Mouse (Mus musculus): ENCODE measurements around the gene Pmf1.
"Not testable (repeated sequence)": the region's sequence is repeated elsewhere in the genome, so short reads cannot be mapped to it uniquely, and the experiment has no call there.

Pmf1 gene

DNA sequence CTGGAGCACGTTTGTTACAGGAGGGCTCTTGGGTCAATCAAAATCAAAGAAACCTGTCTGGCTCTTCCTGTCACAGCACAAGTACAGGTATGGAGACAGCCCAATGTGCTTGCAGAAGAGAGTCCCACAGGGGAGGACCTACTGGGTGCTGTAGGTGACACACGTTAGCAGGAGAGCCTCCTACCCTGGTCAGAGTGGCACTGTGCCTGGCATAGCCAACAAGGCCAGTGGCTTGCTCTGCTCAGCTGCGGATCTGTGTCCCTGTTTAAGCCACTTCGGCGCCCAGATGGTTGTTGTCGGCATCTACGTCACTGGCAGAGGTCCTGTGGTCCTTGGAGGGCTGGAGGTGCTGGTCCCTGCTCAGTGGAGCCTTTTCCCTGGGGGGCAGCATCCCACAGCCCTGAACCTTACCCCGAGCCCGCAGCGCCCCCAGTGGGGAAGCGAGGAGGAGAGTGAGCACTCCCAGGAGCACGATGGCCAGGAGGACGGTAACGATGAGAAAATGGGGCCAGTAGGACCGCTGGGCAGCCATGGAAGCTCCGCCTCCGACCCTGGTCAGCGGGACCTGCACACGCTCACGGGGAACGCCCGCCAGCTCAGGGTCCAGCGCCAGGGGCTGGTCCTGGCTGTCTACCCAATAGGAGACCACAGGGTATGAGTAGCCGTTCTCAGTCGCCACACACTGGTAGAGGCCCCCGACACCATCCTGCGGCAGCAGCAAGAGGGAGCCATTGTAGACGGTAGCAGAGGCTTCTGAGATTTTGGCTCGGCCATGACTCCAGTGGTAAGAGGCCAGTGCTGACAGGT, 26.5 kb upstream of the Pmf1 start:
- DNase-seq, result peak; percentile 72

DNA sequence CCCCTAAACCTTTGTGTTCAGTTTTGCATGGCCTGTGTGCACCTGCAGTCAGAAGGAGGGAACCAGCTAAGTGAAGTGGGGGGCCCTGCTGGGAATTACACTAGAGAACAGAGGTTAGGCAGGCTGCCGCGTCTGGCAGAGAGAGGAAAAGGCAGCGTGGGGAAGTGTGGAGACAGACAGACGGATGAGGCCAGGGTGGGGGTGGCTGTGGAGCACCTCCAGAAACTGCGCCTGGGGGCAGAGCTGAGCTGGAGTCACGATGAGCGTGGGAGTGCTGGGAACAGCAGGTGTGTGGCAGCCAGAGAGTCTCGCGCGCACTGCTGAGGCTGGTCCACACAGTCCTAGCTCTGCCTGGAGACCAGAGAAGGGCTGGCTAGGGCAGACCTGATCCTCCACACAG, 25.4 kb upstream of the Pmf1 start:
- DNase-seq, result peak; percentile 33

DNA sequence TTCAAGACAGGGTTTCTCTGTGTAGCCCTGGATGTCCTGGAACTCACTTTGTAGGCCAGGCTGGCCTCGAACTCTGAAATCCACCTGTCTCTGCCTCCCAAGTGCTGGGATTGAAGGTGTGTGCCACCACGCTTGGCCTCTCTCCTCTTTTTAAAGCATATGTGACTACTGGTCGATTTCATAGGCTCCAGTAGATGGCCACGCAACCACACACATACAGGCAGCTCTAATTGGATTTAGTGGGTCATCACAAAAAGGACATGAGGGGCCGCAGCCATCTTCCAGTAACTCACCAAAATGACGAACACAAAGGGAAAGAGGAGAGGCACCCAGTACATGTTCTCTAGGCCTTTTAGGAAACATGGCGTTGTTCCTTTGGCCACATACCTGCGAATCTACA, 18.5 kb upstream of the Pmf1 start:
- DNase-seq, result not testable (repeated sequence)

DNA sequence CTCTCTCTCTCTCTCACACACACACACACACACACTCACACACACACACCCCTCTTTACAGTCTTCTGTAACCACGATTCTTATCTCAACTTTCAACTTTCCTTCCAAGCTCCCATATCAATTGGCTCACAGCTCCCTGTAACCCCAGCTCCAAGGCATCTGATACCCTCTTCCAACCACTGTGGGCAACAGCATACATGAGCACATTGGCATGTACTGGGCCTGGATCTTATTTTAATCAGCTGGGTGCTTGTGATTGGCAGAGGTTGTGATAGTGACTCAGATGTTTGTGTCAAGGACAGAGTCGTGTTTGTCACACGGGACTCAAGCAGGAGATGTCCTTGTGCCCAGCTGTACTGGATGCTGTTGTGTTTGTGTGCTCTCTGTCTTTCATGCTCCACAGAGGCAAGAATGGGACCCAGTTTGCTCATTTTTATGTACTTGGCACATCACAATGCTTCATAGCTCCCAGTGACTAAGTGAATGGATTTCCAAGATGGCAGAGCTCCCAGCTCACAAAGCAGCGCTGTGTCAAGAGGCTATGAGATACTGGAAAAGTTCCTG, 17.3 kb upstream of the Pmf1 start:
- DNase-seq, result no peak

DNA sequence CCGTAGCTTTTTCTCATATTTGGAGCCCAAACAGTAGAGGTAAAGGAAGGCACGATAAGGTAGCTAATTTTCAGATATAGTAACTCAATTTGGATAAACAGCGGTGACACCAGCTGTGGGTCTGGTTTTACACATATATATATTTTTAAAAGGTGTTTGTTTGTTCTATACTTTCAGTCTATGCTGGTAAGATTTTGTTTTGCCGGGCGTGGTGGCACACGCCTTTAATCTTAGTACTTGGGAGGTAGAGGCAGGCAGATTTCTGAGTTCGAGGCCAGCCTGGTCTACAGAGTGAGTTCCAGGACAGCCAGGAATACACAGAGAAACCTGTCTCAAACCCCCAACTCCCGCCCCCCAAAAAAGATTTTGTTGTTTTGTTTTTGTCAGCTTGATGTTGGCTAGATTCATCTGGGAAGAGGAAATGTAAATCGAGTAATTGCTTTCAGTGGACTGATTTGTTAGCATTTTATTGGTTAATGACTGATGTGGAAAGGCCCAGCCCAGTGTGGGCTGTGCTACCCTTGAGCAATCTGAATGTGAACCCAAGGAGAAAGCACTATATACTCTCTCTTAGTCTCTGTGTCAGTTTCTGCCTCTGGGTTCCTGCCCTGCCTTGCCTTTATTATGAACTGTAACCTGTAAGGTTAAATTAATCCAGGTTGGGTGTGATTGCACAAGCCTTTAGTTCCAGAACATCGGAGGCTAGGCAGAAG, 15.7 kb upstream of the Pmf1 start:
- no peak for DNase-seq

DNA sequence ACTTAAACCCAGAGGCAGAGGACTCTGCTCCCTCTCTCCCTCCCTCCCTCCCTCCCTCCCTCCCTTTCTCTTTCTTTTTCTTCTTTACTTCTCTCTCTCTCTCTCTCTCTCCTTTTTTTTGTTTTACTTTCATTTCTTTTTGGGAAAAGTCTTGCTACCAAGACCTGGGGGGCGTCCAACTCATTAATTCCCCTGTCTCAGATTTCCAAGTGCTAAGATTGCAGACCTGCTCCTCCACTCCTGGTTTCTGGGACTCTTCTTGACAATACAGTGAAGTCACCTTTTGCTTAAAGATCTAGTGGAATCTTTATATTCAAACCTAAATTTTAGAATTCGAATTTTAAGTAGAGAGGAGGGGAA, 15.2 kb upstream of the Pmf1 start:
- DNase-seq, result no peak

DNA sequence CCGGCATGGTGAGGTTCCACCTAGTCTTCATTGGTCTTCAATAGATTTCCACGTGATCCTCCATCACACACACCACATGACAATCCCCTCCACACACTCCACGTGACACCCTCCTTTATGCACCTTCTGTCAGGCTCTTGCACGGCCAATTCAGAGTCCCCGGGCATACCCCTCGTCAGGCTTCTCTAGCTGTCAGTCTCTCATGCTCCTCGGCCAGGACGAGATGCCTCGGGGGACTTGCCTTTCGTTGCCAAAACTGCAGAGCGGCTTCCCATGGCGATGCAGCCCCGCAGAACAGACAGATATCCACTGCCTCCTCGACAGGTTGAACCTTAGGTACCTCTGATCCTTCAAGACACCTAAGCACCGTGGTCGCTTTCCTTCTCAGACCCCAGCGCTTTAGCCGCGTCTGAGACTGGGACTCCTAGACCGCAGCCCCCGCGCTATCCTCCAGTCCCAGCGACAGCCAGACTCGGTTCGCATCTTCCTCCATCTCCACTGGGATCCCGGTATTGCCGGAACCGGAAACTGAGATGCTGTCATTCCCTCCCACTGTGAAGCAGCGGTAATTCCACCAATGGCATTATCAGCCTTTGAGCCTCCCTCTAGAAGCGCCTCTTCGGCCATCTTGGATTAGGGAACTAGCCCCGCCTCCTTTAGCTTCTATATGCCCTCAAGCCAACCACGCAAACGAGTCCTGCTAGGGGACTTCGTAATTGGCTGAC, 14.6 kb upstream of the Pmf1 start, which contains the start of gene Slc25a44:
TSS of gene Slc25a44 (minus strand) at position 535 of the 725 bp plus-strand sequence.
- DNase-seq, result peak; percentile 89

DNA sequence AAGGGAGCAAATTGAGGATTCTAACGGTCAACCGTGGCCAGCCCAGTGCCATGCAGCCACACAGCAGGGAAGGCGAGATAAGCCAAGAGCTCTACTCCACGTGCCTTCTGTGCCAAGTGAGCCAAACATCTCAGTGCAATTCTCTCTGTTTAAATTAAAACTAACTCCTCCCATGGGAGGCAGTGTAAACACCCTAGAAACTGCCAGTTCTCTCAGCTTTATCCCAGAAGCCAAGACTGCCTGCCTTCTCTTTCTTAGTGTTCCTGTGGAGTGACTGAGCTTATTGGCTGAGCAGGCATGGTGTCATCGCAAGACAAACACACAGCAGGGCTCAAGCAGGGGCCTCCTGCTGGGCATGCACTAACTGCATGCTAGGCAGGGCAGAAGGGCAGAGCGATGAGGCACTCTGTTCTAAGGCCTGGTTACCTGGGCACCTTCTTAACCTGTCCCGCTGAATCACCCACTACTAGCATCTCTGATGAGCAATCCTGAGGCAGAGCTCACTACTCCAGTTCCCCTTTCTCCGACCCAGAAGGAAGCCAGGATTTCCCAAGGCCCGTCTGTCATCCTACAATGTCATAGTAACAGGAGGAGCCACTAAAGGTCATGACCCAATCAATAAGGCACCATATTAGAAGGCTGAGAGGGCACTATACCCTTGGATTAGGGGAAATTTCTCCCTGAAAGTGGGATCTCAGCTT, 12.0 kb upstream of the Pmf1 start:
- no peak for DNase-seq

DNA sequence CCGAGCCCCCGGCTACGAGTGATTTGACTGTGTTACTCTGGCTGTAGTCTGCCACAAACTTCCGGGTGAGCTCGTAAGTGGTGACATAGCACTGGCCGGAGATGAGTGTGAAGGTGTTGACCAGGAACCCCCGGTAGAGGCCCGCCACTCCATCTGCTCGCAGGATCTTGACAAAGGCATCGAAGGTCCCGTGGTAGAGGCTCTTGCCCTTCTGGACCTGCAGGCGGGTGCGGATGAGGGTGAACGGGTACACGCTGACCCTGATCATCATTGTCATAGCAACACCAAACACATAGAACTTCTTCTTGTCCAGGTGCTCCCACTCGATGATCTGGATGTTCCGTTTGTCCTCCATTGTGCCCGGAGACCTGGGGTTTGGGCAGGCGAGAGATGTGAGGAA, 10.6 kb upstream of the Pmf1 start:
- DNase-seq, result no peak

DNA sequence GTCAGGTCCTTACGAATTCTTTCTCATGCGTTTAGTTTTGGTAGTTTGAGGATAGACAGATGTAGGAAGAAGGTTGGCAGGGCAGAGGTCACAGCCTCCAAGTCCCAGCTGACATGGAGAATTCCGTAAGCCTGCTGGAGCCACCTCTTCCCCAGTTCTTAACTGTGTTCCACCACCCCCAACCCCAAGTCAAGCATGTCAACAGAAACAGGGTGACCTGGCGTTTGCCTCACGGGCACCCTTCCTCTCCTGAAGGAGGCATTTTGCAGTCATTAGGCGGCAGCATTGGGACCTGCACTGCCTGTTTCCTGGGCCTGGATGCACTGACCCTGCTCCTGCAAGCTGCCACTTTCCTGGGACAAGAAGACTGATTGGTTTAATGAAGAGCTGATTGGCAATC, 7.9 kb upstream of the Pmf1 start:
- no peak for DNase-seq

DNA sequence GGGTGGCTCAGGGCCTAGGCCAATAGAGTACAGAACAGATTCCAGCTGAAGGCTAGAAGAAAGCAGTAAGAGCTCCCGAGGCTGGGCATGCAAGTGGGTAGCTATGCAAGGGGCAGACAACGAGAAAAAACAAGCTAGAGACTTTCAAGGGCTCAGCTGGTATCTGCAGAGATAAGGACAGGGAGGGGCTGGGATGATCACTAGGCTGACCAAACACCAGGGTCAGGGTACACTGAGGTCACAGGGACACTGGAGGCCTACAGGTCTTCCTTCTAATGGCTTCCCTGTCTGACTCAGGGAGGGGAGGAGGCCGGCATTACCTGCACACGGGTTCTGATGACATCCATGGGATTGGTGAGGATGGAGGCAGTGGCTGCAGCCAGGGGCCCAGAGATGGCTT, 5.5 kb upstream of the Pmf1 start:
- no peak for DNase-seq

DNA sequence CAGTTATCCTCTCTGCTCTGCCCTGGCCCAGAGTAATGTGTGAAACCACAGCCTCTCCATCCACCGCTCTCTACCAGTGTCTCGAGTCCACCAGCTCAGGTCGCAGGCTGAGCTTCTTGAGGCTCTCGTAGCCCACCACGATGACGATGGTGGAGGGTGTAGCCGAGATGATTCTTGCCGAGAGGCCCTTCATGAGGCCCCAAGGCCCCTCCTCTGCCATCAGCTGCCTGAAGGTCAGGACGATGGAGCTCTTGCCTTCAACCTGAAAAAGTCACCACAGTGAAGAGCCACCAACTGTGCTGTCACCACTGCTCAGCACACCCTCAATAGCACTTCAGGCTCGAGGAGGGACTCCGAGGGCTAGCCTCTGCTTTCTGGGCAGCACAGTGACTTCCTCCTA, 2.5 kb upstream of the Pmf1 start:
- DNase-seq, result no peak

DNA sequence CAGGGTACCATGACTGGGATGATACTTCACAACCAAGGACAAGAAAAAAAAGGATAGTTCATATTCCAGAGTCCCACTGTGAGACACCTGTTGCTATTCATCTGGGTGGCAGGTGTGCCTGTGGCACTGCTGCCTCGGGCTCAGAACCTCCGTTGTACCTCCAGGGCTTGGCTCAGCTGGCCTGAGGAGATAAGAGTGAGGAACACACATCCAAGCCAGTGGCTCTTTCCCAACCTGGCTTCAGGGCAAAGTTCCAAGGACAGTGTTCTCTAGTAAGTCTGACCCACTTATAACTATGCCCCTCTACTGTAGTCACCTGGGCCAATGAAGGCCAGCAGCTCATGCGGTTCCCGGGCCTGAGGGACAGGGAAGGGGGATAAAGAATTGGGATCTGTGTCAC, 1.6 kb upstream of the Pmf1 start:
- DNase-seq, result no peak

DNA sequence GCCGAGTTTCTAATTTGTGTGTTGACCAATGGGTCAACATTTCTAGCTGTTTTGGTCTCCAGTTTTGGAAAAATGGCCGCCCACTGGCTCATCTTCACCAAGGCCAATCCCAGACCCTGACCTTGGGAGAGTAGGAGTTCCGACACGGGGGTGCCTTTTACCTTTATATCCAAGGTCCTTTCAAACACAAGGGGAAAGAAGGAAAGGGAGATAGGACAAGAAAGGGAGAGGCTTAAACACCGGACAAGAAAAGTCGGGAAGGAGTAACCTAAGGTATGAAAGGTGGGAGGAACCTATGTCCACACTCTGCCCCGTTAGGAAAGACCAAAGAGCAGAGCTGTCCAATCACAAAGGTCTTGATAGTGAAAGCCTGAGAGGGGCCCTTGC, 507 bp upstream of the Pmf1 start:
- no peak for DNase-seq

DNA sequence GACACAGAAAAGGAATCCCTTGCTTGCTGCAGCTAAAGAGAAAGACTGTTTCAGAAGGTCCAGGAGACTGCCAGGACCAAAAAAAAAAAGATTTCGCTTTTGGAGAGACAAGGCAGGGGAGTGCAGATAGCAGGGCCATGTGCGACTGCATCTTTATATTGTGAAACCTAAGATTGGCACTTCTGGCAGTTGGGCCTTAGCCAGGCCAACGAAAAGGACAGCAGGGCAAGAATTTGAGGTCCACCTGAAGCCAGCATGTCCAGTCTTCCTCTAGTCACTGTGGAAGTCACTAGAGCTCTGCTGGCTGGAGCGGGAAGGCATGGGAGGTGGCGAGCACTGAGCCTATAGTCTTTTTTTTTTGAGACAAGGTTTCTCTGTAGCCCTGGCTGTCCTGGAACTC, 1.2 kb downstream of the Pmf1 start:
- DNase-seq, result no peak

DNA sequence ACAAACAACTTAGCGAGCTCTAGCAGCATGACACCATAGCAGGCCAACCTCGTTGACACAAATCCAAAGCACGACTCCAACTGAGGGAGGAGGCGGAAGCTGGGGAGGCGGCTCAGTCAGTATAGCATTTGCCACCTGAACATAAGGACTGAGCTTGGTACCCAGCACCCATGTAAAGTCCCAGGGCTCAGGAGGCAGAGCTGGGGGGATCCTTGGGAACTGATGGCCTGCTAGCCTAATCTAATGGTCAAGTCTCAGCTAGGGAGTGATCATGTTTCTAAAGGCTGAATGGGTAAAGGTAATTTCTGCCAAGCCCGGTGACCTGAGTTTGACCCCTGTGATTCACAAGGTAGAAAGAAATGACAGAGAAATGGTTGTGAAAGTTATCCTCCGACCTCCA, 2.6 kb downstream of the Pmf1 start:
- DNase-seq, result no peak

DNA sequence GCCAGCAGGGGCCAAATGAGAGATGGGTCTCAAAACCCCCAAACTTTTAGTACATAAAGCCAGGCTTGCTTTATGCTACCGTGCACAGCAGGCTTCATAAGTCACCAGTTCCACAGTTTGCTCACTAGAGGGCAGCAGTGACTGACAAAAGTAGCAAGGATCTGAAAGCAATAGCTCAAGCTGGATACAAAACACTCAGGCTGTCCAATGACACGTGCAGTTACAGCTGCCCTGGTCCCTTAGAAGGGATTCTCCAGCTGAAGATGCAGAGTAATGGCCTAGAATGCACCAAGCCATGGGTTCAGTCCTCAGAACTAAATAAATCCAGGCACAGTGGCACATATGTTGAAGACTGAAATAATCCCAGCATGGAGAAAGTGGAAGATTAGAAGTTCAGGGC, 3.0 kb downstream of the Pmf1 start:
- DNase-seq, result peak; percentile 65

DNA sequence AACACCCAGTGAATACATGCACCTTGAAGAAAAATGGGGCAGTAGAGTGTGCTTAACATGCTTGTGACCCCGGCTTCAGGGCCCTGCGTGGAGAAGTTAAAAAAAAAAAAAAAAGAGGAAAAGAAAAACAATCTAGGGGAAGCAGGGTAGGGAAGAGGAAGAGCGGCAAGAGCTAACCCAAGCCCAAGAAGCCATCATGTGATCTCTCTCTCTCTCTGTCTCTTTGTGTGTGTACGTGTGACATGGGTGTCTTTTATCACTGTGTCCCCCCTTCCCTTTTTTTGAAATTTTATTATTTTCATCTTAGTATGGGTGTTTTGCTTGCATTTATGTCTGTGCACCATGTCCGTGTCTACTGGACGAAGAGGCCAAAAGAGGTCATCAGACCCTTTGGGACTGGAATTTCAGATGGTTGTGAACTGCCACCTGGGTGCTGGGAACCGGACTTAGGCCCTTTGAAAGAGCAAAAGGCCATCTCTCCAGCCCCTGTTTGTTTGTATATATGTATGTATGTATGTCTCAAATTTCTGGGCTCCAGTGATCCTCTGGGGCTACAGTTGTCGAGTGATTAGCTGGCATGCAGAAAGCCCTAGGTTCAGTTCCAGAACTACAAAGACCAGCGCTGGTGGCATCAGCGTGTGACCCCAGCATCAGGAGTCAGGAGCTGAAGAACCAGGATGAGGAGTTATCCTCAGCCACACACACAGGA, 6.5 kb downstream of the Pmf1 start:
- DNase-seq, result no peak

DNA sequence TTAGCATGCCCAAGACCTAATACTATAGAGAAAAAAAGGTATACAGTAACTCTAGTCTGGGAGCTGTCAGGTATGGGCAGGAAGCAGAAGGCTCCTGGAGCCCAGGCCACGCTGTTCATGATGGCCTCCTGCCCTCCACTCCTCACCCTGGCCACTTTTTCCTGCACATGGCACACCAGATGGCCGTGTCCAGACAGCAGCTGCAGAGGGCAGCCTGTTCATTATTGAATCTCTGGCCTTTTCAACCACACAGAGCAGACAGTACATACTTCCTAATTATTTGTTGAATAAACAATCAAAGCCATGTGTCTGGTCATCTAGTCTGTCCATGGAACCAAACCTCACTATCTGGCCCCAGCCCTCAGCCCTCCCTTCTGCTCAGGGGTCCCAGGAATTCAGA, 11.5 kb downstream of the Pmf1 start:
- DNase-seq, result no peak

DNA sequence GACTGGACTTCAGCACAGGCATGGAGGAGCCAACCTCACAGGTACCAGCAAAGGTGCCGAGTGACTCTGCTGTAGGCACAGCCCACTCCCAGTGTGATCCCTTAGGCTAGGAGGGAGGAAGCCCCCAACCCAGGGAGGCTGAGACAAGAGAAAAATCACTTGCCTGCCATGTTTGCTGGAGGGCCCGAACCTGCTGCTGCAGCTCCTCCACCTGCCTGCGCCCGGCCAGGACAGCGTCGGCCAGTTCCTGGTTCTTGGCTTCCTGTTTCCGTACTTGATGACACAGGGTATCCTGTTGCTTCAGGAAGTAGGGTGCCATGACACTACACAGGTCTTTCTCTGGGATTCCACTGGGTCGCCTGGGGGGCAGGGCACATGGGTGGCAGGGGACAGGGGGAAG, 14.4 kb downstream of the Pmf1 start:
- DNase-seq, result no peak

DNA sequence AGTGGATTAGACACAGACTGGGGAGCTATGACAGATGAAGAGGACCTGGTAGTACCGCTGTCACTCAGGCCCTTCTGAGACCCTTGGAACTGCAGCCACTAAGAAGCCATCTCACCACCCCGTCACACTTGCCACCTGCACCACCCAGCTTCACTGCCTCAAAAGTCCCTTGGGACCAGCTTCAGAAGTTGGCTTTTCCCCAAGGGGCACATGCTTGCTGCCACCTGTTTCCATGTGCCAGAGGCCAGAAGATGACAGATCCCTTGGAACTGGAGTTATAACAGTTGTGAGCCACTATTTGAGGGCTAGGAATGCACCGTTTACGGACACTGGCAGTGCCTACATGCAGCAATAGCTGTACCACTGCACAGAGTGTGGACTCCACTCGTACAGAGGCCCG, 14.8 kb downstream of the Pmf1 start:
- DNase-seq, result no peak

DNA sequence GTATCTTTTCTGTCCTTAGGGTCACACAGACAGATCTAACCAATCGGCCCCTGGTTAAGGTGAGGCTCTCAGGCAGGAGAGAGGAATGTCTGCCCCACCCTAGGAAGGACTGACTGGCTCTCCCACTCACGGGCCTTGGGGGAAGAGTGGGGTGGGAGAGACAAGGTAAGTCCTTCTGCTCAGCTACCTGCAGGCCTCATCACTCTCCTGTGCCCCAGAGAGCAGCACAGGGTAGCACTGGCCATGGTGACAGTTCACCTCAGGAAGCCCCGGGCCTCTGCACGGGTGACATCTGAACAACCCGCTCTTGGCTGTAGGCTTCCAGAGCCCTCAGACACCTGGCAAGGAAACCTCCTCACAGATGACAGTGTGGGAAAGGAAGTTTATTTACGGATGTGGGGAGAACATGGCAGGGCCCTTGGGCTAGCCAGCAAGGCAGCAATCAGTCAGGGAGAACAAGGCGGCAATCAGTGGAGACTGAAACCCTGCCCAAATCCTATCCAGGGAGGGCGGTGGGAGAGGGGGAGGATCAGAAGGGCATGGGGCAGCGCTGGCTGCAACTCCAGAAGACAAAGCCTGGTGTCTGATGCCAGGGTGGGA, 16.3 kb downstream of the Pmf1 start:
- no peak for DNase-seq
